Mouse (Mus musculus) heart, adult 9 months (tissue): ENCODE measurements around the gene Ccdc103.

Experiments used
- DNase-seq, 2 experiments: peaks; one replicate each; pipeline ENCODE4 v3.0.0; 2022; ENCODE audit warnings: low spot score in 2 of 2

Ccdc103 gene

DNA sequence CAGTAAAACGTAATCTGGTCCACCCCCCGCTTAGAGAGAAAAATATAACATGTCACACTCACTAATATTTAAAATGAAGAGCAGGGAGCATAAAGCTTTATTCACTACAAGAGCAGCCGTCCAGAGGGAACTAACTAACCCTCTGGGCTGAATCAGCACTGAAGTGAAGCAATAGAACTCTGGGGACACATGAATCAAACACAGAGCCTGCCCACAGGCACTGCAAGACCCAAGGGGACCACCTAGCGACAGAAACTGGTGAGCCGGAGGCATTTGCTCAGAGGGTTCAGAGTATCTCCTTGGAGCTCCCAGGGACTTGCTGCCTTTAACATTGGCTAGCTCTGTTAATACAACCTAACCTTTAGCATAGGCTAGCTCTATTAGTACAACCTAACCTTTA lies 9.1 kb downstream of the Ccdc103 start:
- DNase-seq, result no peak

DNA sequence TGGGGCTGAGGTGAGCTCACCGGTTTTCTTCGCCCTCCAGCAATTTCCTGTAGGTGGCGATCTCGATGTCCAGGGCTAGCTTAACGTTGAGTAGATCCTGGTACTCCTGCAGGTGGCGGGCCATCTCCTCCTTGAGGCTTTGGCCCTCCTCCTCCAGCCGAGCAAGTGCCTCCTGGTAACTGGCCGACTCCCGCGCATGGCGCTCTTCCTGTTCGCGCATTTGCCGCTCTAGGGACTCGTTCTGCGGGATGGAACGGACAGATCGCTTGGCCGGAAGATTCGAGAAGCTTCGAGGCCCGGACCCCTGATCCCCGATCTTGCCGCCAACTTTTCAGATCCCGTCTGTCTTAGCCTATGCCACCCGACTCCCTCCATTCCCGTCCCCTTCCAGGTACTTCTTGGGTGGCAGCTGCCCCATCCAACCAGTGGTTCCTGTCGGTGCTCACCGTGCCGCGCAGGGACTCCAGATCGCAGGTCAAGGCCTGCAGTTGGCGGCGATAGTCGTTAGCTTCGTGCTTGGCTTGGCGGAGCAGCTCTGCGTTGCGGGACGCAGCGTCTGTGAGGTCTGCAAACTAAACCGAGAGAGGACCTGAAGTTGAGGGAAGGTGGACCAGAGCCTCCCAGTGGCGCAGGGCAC lies 12.1 kb downstream of the Ccdc103 start:
- DNase-seq, result peak; percentile 33 to 45

DNA sequence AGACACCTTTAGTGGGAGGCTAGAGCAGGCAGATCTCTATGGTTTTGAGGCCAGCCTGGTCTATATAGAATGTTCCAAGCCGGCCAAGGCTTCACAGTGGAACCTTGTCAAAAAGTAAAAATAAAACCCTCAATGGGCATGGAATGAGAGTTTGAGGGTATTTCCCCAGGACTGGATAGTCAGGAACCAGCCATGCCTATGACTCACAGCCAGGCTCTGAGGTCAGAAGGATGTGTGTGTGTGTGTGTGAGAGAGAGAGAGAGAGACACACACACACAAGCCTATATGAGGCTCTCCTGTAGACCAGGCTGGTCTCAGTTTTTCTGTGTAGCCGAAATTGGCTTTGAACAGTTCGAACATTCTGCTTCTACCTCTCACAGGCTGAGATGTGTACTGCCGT lies 13.7 kb downstream of the Ccdc103 start:
- DNase-seq, result no peak

DNA sequence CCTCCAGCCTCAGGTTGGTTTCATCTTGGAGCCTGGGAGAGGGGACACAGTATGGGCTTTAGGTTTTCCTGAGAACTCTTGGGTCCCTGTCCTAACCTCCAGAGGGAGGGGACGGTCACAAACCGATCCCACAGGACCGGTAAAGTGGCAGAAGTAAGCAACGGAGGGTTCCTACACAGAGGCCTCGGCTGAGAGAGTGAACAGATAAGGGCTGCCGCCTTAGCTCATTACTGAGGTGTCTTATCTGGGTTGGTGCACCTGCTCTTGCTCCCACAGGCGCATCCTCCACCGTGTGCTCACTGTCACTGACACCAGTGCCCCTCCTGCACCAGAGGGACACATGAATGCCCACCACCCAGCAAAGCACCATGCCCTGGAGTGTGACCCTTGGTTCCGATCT lies 14.8 kb downstream of the Ccdc103 start:
- no peak for DNase-seq

DNA sequence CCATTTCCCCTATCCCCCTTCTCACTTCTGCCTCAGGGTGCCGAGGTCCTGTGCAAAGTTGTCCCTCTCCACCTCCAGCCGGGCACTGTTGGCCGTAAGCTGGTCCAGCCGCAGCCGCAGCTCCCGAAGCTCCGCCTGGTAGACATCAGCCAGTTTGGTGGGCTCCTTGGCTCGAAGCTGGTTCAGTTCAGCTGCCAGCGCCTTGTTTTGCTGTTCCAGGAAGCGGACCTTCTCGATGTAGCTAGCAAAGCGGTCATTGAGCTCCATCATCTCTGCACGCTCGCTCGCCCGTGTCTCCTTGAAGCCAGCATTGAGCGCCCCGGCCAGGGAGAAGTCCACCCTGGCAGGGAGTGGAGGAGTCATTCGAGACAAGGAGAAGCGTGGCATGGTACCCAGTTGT lies 15.6 kb downstream of the Ccdc103 start:
- no peak for DNase-seq

DNA sequence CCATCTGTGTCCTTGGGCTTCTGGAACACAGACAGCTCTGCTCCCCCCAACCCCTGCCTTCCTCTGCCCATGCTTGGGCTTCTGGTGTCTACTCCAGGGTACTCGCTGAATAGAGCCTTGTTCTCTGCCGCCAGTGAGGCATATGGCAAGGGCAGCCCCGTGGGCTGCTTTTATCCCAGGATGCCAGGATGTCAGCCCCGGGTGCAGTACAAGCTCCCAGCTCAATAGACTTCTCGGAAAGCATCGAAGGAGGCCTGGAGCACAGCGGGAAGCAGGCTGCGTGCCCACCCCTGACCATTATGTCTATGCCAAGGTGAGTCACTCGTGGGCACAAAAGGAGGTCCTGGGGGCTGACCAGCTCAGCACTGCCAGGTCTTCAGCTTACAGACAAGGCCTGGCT lies 17.4 kb downstream of the Ccdc103 start:
- no peak for DNase-seq

DNA sequence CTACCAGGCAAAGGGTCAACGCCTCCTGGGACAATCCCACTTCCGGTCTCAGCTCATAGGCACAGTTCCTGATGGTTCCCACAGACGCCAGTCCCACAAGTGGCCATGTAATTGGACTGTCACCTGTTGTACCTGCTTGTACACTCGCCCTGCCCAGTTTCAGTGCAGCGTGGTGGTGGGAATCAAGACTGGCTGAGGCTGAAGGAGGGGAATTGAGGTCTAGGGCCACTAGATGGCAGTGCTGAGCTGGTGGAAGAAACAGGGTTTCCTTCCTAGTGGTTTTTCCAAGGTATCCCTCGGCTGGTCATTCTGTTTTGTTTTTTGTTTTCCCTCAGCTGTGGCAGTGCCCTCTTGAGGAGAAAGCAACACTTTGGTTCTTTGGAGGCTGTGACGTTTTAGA lies 19.8 kb downstream of the Ccdc103 start, which contains the start of gene Gfap:
Gfap (minus strand) TSS at position 150 of the 400 bp plus-strand sequence.
- DNase-seq, result peak; percentile 48 to 63

DNA sequence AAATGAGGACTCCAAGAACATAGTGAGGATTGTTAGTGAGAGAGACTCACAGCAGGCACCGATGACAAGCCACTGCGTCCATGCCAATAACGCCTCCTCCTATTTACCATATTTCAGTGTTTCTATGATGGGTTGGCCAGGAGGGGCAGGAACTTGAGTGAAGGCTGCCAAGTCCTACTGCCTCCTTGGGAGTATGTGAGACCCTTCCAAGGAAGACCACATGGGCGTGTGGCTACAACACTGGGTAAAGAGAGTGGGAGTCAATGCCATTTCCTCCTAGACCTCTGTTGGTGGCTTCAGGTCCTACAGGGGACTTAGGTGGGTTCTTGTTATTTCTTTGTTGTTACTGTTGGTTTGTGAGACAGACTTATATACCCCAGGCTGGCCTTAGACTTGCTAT lies 20.2 kb downstream of the Ccdc103 start:
- no peak for DNase-seq

DNA sequence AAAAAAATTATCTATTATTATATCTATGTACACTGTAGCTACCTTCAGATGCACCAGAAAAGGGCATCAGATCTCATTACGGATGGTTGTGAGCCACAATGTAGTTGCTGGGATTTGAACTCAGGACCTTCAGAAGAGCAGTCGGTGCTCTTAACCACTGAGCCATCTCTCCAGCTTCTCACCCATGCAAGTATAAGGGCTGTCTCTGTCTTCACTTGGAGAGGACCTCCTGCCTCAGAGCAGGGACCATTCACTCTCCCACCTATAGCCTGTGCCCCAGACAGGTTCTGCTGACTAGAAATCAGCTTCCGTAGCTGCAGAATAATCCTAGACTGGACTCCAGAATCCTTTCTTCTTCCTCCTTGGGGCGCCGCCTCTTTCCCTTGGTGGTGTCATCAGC lies 21.1 kb downstream of the Ccdc103 start:
- DNase-seq, result no peak

DNA sequence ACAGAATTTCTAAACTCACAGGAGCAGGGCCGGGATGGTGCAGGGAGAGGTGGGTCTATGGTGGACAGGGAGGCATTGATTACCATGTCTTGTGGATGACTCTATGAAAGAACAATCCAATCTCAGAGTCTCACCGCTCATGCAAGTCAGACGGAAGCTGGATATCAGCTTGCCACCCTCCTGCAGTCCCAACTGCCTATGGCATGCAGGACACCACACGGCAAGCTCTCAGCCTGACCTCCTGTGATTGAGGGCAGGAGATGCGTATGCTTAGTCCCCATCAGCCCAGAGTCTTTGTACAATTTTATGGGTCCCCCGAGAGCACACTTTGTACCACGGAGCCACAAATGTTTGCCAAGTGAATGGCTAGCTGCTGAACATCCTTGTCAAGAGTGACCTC lies 22.6 kb downstream of the Ccdc103 start:
- DNase-seq, result no peak

DNA sequence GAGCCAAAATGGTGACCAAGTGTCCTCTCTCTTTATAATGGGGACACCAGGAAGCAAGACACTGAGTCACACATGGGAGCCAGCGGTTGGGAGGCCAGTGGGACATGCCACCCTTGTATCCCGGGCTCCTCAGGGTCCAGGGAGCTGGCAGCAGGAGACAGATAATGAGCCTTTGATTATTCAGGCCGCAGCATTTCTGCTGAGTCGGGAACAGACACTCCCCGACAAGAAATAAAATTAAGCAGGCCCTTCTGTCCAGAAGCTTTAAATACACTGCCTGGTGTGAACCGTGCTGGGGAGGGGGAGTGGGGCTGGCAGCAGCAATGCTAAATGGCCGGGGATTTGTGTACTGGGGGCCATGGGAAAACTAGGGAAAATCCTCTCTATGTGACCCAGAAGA lies 30.4 kb downstream of the Ccdc103 start:
- DNase-seq, result no peak

DNA sequence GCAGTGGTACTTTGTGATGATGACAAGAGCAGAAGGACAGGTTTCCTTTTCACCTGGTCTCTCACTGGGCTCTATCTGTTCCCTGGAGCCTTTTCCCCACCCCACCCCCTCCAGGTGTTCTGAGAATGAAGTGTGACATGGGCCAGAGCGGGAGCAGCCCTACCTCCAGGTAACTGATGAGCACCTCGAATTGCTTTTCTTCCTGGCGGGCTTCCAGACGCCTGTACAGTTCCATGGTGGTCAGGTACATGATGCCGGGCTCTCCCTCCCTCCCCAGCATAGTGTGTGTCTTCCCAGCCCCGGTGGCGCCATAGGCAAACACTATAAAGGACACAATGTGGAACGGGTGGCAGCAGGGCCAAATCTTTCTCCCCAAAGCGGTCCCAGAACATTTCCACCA lies 34.4 kb downstream of the Ccdc103 start:
- DNase-seq, result no peak

DNA sequence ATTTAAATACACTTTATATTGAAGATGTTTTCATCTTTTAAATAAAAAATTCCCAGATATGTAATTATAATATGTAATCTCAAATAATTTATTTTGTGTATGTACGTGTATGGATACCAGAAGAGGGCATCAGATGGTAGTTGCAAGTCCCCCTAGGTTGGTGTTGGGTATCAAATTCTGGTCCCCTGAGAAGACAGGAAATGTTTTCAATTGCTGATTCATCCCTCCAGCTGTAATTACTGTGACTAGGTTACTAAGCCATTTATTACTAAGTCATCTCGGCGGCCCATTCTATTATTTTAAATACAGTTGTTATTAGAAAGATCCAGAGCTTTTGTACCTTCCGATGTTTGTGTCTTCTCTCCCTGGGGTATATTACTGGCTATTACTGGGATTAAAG lies 37.1 kb downstream of the Ccdc103 start:
- no peak for DNase-seq

DNA sequence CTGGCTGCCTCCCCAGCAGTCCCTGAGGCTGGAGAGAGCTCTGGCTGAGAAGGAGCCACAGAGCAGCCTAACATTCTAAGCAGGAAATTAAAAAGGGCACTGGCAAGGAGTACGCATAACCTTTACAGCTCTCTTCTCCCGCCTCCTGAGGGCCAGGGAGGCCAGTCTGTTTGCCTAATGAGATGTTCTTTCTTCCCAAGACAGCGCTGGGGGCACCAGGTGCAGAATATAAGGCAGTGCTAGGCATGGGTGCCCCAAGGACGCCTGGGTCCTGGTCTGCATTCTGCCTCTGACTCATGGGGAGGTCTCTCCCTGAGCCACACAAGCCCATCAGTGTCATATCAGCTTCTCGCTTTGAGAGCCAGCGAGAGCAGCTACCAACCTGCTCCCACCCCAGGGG lies 40.5 kb downstream of the Ccdc103 start:
- no peak for DNase-seq

DNA sequence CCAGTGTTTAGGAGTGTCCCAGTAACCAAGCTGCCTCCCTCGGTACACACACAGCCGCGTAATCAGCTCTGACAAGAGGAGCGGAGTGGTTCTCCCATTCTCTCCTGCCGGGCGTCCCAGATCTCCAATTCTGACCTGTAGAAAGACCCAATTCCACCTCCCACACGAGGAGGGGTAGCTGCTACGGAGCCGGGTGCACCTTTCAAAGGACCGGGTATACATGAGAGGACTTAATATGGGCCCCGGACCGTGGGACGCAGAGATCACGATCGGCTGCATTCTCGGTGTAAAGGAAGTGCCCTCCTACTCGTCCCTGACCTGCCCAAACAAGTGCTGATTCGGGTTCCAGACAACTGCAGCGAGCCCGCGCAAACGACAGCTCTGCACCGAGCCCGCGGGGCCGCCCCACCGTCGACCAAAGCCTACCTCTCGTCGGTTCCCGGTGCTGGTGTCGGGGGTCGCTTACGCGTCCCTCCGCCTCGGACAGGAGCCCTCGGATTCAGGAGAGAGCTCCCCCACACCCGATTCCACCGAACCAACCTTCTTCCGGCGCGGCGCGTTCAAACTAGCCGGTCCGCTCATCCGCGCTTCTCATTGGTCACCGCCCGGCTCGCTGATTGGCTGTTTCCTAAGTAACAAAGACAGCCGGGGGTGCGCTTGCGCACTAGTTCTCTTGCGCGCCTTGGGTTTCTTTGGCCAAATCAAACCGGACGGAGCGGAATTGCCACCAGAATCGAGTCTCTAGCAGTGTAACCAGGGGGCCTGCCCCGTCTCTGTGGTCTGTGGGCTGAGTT lies 43.8 kb downstream of the Ccdc103 start, which contains the start of gene Kif18b:
Kif18b (minus strand) TSS at position 568 of the 794 bp plus-strand sequence.
- DNase-seq, result peak; percentile 93 to 95

DNA sequence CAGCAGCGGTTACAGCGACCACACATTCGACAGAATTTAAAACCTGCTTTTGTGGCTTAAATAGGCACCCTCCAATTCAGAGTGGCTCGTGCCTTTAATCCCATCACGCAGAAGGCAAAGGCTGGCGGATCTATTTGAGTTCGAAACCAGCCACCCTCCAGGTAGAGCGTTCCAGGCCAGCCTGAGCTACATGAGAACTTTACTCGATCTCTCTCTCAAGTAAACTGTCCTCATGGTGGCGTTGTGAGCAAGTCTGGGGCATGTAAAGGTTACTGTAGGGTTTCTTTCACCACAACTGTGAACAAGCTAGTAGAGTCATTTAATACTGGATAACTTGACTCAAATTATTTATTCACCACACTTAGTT lies 44.3 kb downstream of the Ccdc103 start:
- no peak for DNase-seq

DNA sequence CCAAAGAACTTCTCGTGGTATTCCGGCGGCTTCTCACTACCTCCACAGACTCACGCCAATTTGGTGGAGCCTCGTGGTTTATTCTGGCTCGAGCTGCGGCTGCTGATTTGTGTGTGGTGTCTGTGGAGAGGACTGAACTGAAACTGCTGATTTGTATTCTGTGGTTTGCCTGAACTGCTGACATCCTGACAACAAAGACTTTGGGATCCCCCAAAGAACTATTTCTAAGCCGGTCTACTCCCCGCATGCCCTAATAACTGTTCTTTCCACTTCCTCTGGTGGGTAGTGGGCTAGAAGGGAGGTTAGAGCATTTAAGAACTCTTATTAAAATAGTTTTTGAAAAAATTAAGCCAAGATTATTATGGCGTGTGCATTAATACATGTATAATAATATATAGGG lies 49.7 kb downstream of the Ccdc103 start:
- peak in 1 of 2 experiments; percentile 13 for DNase-seq
